Mouse (Mus musculus) heart, adult 2 months (tissue): ENCODE data around the gene Eml1.

ENCODE experiments used
- CTCF ChIP-seq: fragments of 200-600 bp; IDR thresholded peaks from 2 replicates; pipeline ENCODE4 v1.8.1; 2022; ENCODE audit warnings: antibody characterized with exemption, mild to moderate bottlenecking, moderate library complexity
- POLR2A ChIP-seq: fragments of 200-500 bp; IDR thresholded peaks from 2 replicates; pipeline ENCODE4 v1.6.1; 2011; ENCODE audit warnings: mild to moderate bottlenecking, low read depth, low read length, control low read depth; ENCODE audit not compliant: insufficient read depth

GRCm38 (mm10) chr12:108410416-108411208 is 39.9 kb downstream of the Eml1 start:
- TF ChIP-seq CTCF (no peak), POLR2A (no peak)
